Mouse (Mus musculus): ENCODE measurements around the gene Rnf227.

DNA sequence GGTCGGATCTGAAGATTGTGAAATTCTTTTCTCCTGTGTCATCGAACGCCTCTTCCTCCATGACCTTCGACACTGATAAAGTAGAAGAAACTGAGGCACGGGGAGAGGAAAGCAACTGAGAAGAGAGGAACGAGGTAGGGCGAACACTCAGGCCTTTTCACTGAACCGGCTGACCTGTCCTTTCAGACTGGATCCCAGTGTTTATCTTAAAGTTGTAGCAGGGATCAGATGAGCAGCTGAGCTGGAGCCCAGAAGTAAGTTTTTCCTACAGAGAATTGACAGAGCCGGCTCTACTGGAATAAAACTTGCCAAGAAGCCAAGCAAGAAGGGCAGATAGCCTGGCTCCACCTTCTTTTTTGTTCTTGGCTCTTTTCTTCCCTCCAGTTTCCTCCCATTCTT lies 30.6 kb downstream of the Rnf227 start:
- no peak for TF ChIP-seq TCF3 (IDR thresholded peaks at IDR 0.05; ENCODE audit: insufficient read length, low read depth)
- TF ChIP-seq POLR2A (IDR thresholded peaks at IDR 0.05; ENCODE audit: insufficient read length, low read depth), result no peak
- TF ChIP-seq USF1 (IDR thresholded peaks at IDR 0.05; ENCODE audit: low read depth), result no peak
- no peak for TF ChIP-seq MAX (IDR thresholded peaks at IDR 0.05; ENCODE audit: low read depth)
- TF ChIP-seq SRF (IDR thresholded peaks at IDR 0.05; ENCODE audit: control insufficient read depth, insufficient read length, low read depth), result no peak
- TF ChIP-seq POLR2AphosphoS2 (IDR thresholded peaks at IDR 0.05; ENCODE audit: insufficient read length, low read depth), result no peak
- TF ChIP-seq TCF12 (IDR thresholded peaks at IDR 0.05; ENCODE audit: insufficient read depth, poor library complexity, severe bottlenecking), result no peak
- no peak for TF ChIP-seq E2F4 (IDR thresholded peaks at IDR 0.05; ENCODE audit: insufficient read depth)
- no peak for TF ChIP-seq CEBPB (IDR thresholded peaks at IDR 0.05; ENCODE audit: insufficient read depth, poor library complexity, severe bottlenecking)
- no peak for TF ChIP-seq MYOD1 (IDR thresholded peaks at IDR 0.05; ENCODE audit: control insufficient read depth in 1 of 3, insufficient read length in 2 of 3, low read depth in 2 of 3)
- no peak for TF ChIP-seq REST (IDR thresholded peaks at IDR 0.05; ENCODE audit: insufficient read depth, insufficient read length)
- TF ChIP-seq MYOG (IDR thresholded peaks at IDR 0.05; ENCODE audit: control insufficient read depth in 1 of 3, insufficient read depth in 1 of 3, insufficient read length in 2 of 3, low read depth in 2 of 3), result no peak

All from myocyte (in vitro differentiated cells).